Mouse (Mus musculus) cerebellum, postnatal 36 days (tissue): Measurements from ENCODE around the gene Brca1.
"Not testable (repeated sequence)": the region's sequence is repeated elsewhere in the genome, so short reads cannot be mapped to it uniquely, and the experiment has no call there.

Source experiments
- DNase-seq, 2 experiments: peaks; one replicate each; pipeline ENCODE4 v3.0.0; 2021 to 2022; ENCODE audit warnings: mixed read lengths in 2 of 2

The Brca1 gene

DNA sequence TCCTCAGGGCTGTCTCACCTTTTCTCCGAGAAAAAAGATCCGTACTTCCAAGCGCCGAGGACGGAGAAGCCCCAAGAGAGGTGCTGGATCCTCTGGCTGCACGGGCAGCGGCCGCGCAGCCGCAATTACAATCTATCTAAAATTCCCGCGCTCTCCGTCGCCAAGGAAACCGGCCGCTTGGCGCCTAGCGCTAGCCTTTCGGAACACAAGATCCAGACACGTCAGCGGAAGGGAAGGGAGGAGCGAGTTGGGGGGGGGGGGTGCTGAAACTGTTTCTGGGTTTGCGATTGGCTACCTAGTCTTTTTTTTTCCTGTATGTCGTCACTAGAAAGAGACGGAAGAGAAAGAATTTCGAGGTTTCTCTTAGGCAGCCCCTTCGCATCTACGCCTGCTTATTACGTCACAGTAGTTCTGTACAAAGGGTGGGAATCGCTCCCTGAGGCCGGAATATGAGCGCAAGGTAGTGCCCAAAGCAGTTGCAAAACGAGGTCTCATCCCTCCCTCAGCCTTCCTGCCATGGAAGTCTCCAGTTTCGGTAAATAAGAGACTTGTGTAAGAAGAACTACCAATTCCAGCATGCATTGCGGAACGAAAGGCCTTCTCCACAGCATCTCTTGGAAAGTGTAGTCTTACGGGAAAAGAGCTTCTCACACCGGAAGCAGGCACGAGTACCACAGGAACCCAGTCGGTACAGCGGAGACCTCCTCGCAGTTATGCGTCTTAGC, at the start of gene Brca1, which contains the start of gene Nbr1:
Brca1 (minus strand) TSS at position 205 of the 725 bp plus-strand sequence.
Nbr1 (plus strand) TSS at position 399 of the 725 bp plus-strand sequence.
- peak; percentile 90 to 93 for DNase-seq

DNA sequence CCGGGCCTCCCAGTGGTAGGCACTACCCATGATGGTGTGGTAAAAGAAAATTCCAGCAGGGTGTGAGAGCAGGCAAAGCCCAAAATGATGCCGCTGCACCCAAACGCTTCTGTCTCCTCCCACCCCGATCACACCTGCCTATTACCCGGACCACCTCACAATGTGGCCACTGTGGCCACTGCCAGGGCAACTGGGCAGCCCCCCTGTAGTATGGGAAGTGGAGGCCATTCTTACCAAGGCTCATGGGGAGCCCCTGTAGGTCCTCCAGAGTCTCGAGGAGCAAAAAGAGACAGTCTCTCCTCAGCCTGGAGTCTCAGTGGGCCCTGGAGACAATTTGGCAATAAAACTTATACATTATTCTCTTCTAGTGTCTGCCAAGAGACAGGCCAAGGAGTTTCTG, 47.4 kb upstream of the Brca1 start, which contains the start of gene Gm11634:
Gm11634 (minus strand) TSS at position 101 of the 400 bp plus-strand sequence.
- no peak for DNase-seq

DNA sequence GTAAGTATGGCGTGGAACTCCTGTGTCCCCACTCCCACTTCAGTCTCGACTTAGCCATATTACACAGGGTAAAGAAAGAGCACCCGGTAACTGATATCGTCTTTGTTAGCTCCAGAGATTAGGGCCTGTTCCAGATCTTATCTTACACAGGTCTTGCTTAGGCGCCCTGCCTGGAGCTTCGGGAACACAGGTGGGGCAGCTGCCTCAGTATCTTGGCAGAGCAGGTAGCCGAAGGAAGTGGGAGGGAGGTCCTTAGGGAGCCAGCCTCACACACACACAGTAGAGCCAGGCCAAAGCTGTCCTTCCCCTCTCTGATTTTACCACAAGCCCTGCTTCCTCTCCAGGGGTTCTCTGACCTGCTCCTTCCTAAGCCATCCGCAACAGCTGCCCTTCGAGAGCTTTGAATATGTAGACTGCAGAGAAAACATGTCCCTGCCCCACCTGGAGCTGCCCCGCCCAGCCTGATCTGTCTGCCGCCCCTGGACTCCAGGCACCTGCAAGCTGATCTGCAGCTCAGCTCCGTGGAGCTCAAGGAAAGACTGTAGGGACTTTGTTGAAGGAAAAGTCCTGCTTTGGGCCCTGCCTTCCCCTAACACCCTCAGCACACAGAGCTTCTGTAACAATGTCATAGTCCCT, 38.4 kb upstream of the Brca1 start:
- no peak for DNase-seq

DNA sequence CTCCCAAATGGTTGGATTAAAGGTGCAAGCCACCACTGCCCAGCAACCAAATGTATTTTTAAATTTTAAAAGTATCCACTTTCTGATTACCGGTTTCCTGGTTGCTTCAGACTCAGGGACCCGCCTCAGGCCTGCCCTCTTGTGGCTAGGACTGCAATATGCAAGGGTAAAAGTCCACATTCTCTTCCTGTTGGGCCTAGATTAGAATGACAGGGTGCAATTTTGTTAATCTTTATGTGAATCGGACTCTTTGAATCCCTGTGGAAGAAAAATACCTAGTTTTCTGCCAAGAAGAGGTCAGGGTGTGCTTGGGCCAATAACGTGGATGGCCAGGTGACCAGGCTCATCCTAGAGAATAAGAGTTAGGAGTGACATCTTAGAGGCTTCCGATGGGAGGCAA, 37.7 kb upstream of the Brca1 start:
- DNase-seq = peak; percentile 44 to 54

DNA sequence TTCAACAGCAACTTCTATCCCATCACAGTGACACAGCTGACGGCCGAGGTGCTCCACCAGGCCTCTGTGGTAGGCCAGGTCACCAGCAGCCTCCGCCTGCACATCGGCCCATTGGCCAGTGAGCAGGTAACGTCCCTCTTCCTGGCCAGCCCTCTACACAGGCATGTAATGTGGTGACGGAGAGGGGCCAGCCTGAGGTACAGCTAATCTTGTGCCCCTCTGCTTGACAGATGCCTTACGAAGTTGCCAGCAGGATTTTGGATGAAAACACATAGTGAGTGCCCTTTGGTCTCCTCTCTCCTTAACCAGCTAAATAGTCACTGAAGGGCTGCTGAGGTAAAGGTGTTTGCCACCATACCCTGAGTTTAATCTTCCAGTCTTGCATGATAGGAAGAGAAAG, 37.1 kb upstream of the Brca1 start:
- DNase-seq = no peak

DNA sequence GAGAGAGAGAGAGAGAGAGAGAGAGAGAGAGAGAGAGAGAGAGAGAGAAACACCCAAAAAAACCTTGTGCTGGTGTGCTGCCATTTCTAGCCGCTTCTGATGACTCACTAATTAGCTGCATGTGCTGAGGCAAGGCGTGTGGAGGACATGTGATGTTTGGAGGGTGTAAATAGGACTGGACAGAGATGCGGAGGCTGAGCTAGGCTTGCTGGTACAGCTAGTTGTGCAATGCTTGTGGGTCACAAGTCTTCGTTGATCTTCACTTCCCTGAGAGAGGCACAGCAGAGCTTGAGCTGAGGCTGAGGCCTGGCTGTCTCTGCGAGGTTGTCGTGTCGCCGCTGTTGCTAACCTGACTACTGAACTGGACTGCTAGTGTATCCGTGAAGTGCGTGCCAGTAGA, 35.9 kb upstream of the Brca1 start:
- no peak for DNase-seq

DNA sequence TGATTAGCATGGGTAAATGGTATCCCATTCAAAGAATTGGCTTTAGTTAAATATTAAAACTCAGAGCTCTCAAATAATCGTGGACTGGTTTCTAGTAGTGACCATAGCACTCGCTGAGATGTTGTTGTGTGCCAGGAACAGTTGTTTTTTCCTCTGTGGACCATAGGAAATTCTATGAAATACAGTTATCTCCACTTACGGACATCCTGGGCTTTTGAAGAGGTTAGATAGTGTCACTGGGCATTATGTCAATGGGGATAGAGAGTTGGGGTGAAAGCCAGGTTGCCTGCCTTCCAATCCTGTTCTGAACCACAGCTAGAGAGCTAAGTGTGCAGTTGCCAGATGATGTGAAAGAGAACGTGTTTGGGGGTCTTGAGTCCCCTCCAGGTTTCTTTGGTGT, 34.0 kb upstream of the Brca1 start:
- no peak for DNase-seq

DNA sequence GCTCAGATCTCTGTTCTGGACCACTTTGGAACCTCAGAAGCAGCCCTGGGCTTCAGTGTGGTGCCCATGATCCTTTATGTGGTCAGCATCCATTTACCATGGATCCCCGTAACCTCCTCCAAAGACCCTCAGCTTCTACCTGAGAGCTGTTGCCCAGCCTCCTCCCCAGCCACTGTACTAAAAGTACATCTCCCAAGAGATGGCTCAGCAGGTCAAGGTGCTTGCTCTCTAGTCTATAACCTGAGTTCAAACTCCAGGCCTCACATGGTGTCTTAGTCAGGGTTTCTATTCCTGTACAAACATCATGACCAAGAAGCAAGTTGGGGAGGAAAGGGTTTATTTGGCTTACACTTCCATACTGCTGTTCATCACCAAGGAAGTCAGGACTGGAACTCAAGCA, 33.3 kb upstream of the Brca1 start:
- not testable (repeated sequence) for DNase-seq

DNA sequence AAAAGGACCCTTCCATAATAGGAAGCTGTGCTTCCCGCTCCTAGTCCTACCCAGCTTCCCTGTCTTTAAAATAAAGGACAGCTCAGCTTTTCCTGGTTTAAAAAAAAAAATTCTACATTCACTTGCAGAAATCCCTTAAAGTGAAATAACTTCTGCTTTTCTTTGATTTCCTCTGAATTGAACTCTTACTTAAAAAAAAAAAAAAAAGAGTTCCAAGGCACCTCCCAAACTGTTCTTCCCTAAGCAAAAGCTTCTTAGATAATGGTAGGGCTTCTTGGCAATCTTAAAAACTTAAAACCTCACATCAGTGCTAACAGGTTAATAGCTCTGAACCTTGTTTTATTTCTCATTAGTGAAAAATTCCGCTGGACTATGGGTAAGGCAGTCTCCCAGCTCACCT, 31.4 kb upstream of the Brca1 start:
- no peak for DNase-seq

DNA sequence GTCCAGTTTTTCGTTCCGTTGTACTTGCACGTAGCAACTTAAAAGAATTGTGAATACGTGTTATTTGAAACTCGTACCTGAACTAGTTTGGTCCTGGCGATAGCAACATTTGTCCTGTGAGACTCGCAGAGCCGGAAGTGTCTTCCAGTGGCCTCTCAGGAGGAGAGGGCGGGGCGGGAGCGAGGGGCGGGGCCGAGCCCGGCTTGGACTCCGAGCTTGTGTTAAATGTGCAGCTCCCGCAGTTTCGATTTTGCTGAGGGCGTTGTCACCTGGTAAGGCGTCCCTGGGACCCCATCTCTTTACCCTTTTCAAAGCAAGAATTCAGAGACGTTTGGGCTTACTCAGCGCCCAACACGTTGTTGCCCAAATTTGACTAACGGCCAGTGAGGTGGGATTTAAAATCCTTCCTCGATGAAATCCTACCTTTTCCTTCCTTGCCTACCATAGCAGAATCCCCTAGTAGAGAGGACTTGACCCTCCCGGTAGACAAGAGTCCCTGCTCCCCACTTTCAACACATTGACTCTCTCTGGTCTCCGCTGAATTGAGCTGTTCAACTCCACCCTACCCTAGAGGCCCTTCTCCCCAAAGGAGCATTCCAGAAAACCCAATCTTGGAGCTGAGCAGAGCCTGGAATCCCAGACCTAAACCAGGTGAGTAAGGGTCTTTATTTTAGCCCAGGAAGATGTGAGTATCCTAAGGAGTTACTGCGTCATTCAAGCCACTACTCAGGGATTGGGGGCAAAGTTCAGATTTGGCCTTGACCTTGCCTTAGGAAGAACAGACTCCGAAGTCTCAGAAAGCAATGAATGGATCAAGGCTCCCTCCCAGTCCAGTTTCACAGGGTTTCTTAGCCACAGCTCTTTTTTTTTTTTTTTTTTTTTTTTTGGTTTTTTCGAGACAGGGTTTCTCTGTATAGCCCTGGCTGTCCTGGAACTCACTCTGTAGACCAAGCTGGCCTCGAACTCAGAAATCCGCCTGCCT, 30.6 kb upstream of the Brca1 start, which contains the start of gene Tmem106a:
Tmem106a (plus strand) TSS at position 189 of the 982 bp plus-strand sequence.
- DNase-seq = no peak

DNA sequence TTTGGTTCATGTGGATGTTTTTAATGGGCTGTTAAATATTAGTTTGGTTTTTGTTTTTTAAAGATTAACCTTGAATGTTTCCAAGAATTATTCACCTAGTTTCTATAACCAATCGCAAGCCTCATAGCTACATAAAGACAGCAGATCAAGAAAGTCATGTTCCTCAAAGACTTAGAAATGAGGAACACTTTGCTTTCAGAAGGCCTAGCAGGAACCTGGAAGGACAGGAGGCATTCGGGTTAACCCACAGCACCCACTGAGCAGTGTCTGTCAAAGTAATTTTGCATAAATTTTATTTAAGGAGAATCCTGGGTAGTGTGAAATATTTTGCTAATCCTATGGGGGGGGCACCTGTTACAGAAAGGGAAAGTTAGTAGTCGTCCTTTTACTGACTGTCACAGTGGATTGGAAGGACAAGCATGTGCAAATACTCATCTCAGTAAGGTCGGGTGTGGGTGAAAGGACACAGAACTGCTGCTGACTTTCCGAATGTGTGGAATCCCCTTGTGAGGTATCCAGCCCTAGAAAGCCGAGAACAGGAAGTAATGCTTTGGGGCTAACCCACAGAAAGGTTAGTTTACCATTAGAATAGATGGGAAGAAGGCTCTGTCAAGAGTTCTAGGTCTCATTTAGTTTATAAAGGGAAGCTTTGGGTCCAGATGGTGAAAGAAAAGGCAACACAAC, 29.5 kb upstream of the Brca1 start:
- no peak for DNase-seq

DNA sequence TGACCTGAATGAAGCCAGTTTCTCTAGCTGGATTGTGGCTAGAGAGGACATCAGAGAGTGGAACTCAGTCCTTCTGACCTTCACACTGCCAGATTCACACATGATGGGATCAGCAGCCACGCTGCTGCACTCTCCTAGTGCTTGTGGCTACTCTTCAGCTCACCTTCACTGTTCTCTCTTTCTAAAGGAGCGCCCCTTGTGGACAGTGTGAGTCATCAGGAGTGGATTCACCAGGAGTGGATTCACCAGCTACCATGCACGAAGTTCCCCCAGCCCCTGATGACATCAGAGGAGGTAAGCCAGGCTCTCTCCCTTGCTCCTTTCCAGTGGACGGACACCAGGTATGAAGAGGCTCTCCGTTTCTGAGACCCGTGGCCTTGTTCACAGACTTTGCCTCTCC, 24.4 kb upstream of the Brca1 start:
- DNase-seq = no peak

DNA sequence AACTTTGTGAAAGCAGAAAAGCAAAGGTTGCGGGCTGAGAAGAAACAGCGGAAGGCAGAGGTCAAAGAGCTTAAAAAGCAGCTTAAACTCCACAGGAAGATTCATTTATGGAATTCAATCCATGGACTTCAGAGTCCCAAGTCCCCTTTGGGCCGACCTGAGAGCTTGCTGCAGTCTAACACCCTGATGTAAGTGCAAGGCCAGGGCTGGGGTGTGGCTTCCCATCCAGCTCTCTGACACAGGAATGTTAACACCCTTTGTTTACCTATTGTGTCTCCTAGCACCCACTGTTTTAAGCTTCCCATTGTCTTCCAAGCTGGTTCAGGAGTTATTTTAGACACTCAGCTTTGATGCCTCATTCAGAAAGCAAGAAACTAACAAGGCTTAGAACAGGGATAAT, 16.7 kb upstream of the Brca1 start:
- no peak for DNase-seq

DNA sequence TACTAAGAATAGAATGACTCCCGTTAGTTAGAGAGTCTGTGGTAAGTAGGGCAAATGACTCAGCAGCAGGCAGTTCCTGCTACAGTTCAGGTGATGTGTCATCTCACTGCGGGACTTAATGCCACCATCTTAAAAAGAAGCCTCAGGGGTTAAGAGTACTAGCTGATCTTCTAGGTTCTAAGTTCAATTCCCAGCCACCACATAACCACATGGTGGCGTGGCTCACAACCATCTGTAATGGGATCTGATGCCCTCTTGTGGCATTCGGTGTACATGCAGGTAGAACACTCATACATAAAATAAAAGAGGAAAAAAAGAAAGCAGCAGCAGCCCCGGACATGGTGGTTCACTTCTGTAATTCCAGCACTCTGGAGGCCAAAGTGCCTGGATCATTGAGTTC, 10.6 kb upstream of the Brca1 start:
- peak; percentile 34 to 42 for DNase-seq

DNA sequence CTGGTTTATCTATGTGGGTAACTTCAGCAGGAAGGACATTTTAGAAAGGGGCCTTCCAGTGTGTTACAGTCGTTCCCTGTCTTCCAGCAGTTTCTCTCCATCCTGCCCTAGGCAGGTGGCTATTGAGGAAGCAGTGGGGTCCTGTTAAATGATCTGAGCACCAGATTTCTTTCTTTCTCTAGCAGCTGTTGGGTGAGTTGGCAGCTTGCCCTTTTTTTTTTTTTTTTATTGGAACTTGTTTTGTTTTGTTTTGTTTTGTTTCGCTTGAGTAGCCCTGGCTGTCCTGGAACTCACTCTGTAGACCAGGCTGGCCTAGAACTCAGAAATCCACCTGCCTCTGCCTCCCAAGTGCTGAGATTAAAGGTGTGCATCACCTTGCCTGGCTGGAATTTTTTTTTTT, 5.2 kb upstream of the Brca1 start:
- DNase-seq = no peak

DNA sequence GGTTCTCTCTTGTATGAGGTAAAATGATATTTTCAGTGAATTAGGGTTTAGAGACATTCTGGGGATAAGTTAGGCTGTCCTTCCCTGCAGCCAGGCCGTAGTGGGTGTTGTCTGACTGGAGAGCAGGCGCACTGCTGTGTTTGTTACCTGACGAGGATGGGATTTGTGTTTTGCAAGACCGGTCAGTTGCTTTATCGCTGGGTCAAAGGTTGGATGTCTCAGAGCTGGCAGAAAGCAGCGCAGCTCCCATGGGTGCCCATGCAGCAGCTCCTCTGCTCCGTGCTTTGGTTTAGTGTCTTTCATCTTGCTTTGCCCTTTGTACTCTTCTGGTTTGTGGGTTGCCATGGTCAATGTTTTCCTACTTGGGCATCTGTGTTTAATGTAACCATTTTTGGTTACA, 4.8 kb upstream of the Brca1 start:
- DNase-seq = no peak

DNA sequence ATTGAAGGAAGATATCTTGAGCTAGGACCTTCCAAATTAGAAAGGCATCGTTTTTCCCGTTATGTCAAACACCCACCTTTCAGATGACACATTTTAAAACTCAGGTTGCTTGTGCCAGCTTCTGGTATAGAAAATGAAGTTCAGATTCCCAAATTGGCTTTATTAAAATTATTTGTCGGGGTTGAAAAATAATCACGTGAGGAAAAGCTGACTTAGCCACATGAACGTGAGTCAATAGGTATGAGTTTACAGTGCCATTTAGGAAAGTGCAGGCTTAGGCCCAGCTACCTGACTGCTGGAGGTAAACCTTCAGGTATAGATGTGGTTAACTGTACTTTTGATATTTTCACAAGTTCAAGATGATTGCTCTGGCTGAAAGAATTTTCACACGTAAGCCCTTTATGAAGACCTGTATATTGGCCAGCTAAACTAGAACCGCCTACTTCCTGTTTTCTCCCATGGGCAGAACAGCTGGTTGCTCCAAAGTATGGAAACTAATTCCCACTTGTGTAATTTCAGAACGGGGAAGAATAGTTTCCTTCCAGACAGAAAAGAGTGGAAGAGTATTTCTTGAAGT, 1.7 kb upstream of the Brca1 start:
- no peak for DNase-seq

DNA sequence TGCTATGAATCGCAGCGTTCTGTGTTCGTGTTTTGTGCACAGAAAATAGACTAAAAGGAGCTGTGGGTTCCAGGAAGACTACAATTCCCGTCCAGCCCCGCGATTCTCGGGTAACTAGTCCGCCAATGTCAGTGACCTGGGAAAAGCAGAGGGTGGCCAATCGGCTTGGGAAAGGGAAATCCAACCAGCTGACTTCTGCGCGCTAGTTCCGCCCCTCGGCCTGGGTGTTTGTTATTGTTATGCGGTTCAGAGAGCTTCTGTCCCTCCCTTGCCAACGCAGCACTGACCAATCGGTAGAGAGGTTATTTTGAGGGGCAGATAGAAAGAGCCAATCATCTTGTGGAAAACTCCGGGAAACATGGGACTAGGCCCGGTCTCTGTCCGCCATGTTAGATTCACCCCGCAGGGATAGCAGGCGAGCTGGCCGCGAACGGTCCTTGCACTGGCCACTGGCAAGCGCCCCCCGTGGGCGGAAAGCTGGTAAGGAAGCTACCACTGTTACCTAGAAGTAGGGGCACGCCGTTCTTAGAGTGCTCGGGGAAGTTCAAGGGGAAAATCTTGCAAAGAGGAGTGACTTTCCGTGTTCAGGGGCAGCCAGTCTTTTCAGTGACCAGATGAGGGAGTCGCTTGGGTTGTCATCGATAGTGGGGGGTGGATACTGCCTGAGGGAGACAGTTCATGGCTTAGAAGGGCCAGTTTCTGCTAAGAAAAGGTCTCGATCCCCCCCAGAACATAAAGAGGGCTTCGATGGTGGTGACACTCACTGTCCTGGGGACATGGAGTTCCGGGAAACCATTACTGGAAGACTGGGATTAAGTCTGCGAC, 933 bp upstream of the Brca1 start:
- DNase-seq = peak; percentile 96 to 97

DNA sequence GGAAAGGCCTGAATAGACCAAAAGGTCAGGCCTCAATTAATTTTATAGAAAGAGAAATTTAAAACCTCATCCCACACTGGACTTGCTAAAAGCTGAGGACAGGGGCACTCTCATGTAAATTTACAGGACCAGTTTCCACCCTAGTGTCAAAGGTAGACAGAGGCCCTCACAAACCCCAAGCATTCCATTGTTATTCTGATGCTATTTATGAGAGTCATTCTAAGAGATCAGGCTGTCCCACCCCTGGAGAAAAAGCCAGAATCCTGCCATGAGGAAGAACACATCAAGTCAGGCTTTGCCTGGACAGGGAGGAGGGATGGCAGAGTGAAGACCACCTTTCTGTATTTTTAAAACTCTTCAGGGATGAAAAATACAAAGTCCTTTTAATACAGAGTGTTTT, 3.2 kb downstream of the Brca1 start:
- no peak for DNase-seq

DNA sequence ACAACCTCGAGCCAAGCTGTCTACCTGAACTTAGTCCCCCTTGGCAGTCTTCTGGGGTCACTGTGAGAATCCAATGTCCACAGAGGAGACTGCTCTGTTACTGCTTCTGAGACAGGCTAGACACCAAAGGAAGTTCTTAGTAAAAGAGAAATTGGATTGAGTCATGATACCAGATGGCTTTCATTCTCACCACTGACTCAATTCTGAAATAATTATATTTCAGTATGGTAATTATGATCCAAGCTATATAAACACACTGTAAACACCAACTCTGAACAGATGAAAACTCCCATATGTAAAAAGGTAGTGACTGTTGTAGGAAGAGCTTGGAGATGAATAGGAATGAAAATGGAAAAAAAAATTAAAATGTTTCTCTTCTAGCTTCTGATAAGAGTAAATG, 7.6 kb downstream of the Brca1 start:
- no peak for DNase-seq

DNA sequence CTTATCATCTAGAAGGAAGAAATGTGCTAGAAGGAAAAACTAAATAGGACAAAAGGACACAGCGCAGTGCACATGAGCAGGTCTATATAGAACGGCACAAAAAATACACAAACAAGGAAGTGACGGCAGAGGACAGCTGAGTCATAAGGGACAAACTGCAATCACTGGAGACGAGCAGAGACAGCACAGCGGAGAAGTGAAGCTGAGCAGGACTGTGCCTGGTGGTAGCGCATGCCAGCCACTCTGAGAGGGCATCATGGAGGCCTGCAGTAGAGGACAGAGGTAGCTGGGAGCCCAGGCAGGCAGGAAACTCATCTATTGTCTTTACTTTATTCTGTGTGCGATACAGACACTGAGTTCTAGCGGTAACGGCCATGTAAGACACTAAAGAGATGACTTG, 8.2 kb downstream of the Brca1 start:
- no peak for DNase-seq
